Mouse (Mus musculus): Measurements from ENCODE around the gene Xpot. TPM values are rescaled to one million over a fixed set of nuclear protein-coding genes. Genes with fewer than 3 reads are reported as not detected.

Gene Xpot
- polyA plus RNA-seq, 1 experiment from 2014 or later: 48.9 TPM

Small RNA genes lying within 50 kb of the gene (microRNA-seq; reads per million reads assigned to microRNA genes)
- gene Gm24330: not detected

Other genes starting within 250 kb of the Xpot start
- gene Rassf3, start 150.0 kb downstream of the Xpot start, polyA plus RNA-seq (2015; fragmentation: Nextera tagmentation; extraction: Ambion mirVana): 18.3 and 20.8 TPM in 2 replicates
- 34.4 and 36.7 TPM in 2 replicates for gene Tbk1, start 39.5 kb downstream of the Xpot start, polyA plus RNA-seq (2015; fragmentation: Nextera tagmentation; extraction: Ambion mirVana)
- gene D930020B18Rik, start 15.3 kb upstream of the Xpot start, polyA plus RNA-seq (2015; fragmentation: Nextera tagmentation; extraction: Ambion mirVana): 0.57 and 0.72 TPM in 2 replicates
- 2.6 and 2.7 TPM in 2 replicates for gene BC048403, start 113.6 kb upstream of the Xpot start, polyA plus RNA-seq (2015; fragmentation: Nextera tagmentation; extraction: Ambion mirVana)